Mouse (Mus musculus) limb, embryonic 10.5 days (tissue): ENCODE results near the gene Atp11b. TPM values are rescaled to one million over a fixed set of nuclear protein-coding genes. Genes with fewer than 3 reads are reported as not detected.

Source experiments
- DNase-seq: peaks from one replicate; pipeline ENCODE4 v3.0.0-alpha.2; 2017; ENCODE audit warnings: low spot score
- H3K27ac ChIP-seq: fragments of 300-500 bp; sonication (generic); 2 replicates; pipeline ENCODE4 v1.5.1; 2016; ENCODE audit warnings: mild to moderate bottlenecking
- H3K27me3 ChIP-seq: fragments of 300-500 bp; sonication (generic); 2 replicates; pipeline ENCODE4 v1.6.1; 2016; ENCODE audit warnings: low read depth, mild to moderate bottlenecking; ENCODE audit not compliant: poor library complexity, severe bottlenecking
- H3K36me3 ChIP-seq: fragments of 300-500 bp; sonication (generic); 2 replicates; pipeline ENCODE4 v1.6.1; 2016; ENCODE audit warnings: mild to moderate bottlenecking, moderate library complexity
- H3K4me1 ChIP-seq: fragments of 300-500 bp; sonication (generic); 2 replicates; pipeline ENCODE4 v1.6.1; 2016
- H3K4me3 ChIP-seq: fragments of 300-500 bp; sonication (generic); 2 replicates; pipeline ENCODE4 v1.5.1; 2016; ENCODE audit warnings: mild to moderate bottlenecking, moderate library complexity
- H3K9me3 ChIP-seq: fragments of 300-500 bp; sonication (generic); replicated peaks from 2 replicates; pipeline ENCODE4 v1.6.1; 2016; ENCODE audit warnings: mild to moderate bottlenecking
- WGBS: fragments of 180-500 bp; shearing (Covaris S2); methylation state at CpG from one replicate; pipeline ENCODE4 v1.1.7; 2016; 5-methylcytosine and 5-hydroxymethylcytosine counted together
- polyA plus RNA-seq: library from polyadenylated mRNA; unstranded; fragments of >200 nt; fragmentation: Nextera tagmentation; extraction: Ambion mirVana; gene quantifications from 2 replicates; pipeline ENCODE4 v1.2.1, GENCODE M21; 2016

Atp11b gene
- polyA plus RNA-seq, 1 experiment from 2014 or later, result 24.6 TPM

DNA sequence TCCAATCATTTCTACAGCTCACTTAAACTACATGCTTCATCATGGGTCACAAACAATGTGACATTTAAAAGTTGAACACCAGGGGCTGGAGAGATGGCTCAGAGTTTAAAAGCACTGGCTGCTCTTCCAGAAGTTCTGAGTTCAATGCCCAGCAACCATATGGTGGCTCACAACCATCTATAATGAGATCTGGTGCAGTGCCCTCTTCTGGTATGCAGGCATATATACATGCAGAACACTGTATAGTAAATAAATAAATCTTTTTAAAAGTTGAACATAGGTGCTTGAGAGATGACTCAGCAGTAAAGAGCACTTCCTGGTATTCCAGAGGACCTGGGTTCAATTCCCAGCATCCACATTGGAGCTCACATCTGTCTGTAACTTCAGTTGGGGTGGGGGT is 129.4 kb downstream of the Atp11b start:
- H3K27ac ChIP-seq, result no peak overlapping the region
- DNase-seq, result no peak
- H3K27me3 ChIP-seq, result no peaks in the 10 kb centered on the region
- H3K9me3 ChIP-seq, result no peaks in the 10 kb centered on the region
- no peaks in the 10 kb centered on the region for H3K36me3 ChIP-seq
- no peak overlapping the region for H3K4me3 ChIP-seq
- H3K4me1 ChIP-seq, result no peaks in the 10 kb centered on the region

- no peak overlapping the region for H3K27ac ChIP-seq
- no peaks in the 10 kb centered on the region for H3K4me1 ChIP-seq
- peaks cover 28% of the 10 kb centered on the region for H3K36me3 ChIP-seq
- no peaks in the 10 kb centered on the region for H3K9me3 ChIP-seq
- no peak overlapping the region for H3K4me3 ChIP-seq
- H3K27me3 ChIP-seq, result no peaks in the 10 kb centered on the region
- DNase-seq, result no peak
- 95% methylated on average over 2 of the region's 2 CpGs for WGBS
These were observed 135.6 kb downstream of the Atp11b start for GRCm38 (mm10) chr3:35889531-35889930.

DNA sequence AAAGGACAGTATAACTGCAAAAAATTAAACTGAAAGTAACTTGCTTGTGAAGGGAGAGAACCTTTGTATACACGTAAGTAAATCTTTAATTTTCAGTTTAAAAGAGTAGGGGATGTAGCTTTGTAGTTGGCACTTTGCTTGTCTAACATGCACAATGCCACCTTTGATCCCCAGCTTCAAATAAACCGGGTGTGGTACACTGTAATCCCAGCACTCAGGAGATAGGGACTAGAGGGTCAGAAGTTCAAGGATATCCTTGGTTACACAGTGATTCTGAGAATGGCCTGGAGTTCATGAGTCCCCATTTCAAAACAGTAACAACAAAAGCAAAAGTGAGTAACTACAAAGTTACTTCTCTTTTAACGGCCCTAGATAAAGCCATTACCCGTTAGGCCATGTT is 137.2 kb downstream of the Atp11b start:
- no peak overlapping the region for H3K4me3 ChIP-seq
- DNase-seq, result no peak
- WGBS, result 91% methylated on average over 4 of the region's 4 CpGs
- no peaks in the 10 kb centered on the region for H3K9me3 ChIP-seq
- no peaks in the 10 kb centered on the region for H3K27me3 ChIP-seq
- H3K27ac ChIP-seq, result no peak overlapping the region
- peaks cover 35% of the 10 kb centered on the region for H3K36me3 ChIP-seq
- H3K4me1 ChIP-seq, result no peaks in the 10 kb centered on the region

DNA sequence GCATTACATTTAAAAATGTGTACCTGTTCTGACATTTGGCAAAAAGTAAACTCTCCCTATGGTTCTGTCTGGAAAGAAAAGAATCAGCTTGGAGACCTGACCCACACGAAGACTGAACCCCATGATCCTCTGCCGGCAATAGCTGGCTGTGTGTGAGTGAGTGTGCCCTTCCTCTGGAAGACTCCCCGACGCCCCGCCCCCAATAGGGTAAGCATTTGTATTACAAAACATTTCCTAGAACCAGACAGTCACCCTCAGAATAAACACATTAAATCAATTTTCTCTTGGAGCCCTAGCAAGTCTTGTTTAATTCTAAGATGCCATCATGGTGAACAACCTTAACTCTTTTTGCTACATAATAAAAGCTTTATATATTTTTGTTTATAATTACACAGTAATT is 139.2 kb downstream of the Atp11b start:
- WGBS, result 88% methylated on average over 5 of the region's 5 CpGs
- no peaks in the 10 kb centered on the region for H3K9me3 ChIP-seq
- no peak overlapping the region for H3K4me3 ChIP-seq
- DNase-seq, result no peak
- no peak overlapping the region for H3K27ac ChIP-seq
- H3K27me3 ChIP-seq, result no peaks in the 10 kb centered on the region
- H3K36me3 ChIP-seq, result peaks cover 48% of the 10 kb centered on the region
- no peaks in the 10 kb centered on the region for H3K4me1 ChIP-seq

DNA sequence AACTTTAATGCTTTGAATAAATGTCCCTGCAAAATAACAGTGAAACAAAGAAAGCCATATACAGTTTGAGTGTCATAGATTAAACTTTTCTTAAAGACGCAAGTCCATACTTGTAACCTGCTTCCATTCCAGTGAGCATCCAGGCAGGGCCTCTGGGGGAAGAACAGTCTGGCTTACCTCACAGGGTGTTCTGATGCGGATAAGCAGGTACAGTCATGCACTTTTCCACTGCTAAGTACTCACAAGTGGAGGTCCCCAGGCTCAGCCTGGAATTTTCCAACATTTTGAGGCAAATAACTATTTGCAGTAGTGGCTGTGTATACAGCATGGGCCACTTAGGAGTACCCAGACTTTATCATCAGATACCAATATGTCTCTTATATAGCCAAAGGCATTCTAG is 144.0 kb downstream of the Atp11b start:
- no peak for DNase-seq
- Histone ChIP-seq H3K4me1 (no peaks in the 10 kb centered on the region), H3K27me3 (no peaks in the 10 kb centered on the region), H3K9me3 (no peaks in the 10 kb centered on the region), H3K36me3 (peaks cover 64% of the 10 kb centered on the region), H3K4me3 (no peak overlapping the region), H3K27ac (no peak overlapping the region)
- WGBS, result 92% methylated on average over 2 of the region's 2 CpGs

- H3K9me3 ChIP-seq, result no peaks in the 10 kb centered on the region
- H3K27ac ChIP-seq, result no peak overlapping the region
- H3K27me3 ChIP-seq, result no peaks in the 10 kb centered on the region
- no peaks in the 10 kb centered on the region for H3K4me1 ChIP-seq
- no peak overlapping the region for H3K4me3 ChIP-seq
- no peak for DNase-seq
- 99% methylated on average over 3 of the region's 3 CpGs for WGBS
- peaks cover 64% of the 10 kb centered on the region for H3K36me3 ChIP-seq
These were observed 145.2 kb downstream of the Atp11b start for GRCm38 (mm10) chr3:35899109-35899508.

- no peaks in the 10 kb centered on the region for H3K9me3 ChIP-seq
- H3K36me3 ChIP-seq, result peaks cover 71% of the 10 kb centered on the region
- no peak overlapping the region for H3K27ac ChIP-seq
- 96% methylated on average over 5 of the region's 5 CpGs for WGBS
- H3K4me1 ChIP-seq, result no peaks in the 10 kb centered on the region
- H3K27me3 ChIP-seq, result no peaks in the 10 kb centered on the region
- no peak overlapping the region for H3K4me3 ChIP-seq
- no peak for DNase-seq
These were observed 146.8 kb downstream of the Atp11b start for GRCm38 (mm10) chr3:35900555-35901204.

Other genes with a start within 250 kb of the Atp11b start
- 97.4 and 109 TPM in 2 replicates for gene Dcun1d1, start 183.3 kb downstream of the Atp11b start, polyA plus RNA-seq
- gene Mccc1, start 246.6 kb downstream of the Atp11b start, polyA plus RNA-seq, result 40.7 and 42.4 TPM in 2 replicates